Mouse (Mus musculus) right cerebral cortex, postnatal 4 days (tissue): ENCODE data around the gene Plekhh2.

ENCODE experiments used
- DNase-seq: peaks from one replicate; pipeline ENCODE4 v3.0.0-alpha.2; 2022

The Plekhh2 gene

GRCm38 (mm10) chr17:84511682-84512515 lies at the start of gene Plekhh2:
TSS of gene Plekhh2 (plus strand) at chr17:84511895.
- DNase-seq: peak; percentile 81

GRCm38 (mm10) chr17:84465753-84466608 lies 45.7 kb upstream of the Plekhh2 start, which contains the start of gene Thada:
TSS of gene Thada (minus strand) at chr17:84466205.
- peak; percentile 96 for DNase-seq

GRCm38 (mm10) chr17:84474312-84474711 lies 37.4 kb upstream of the Plekhh2 start:
- DNase-seq: no peak

GRCm38 (mm10) chr17:84477176-84477575 lies 34.5 kb upstream of the Plekhh2 start:
- DNase-seq: no peak

GRCm38 (mm10) chr17:84478276-84478675 lies 33.4 kb upstream of the Plekhh2 start:
- DNase-seq: no peak

GRCm38 (mm10) chr17:84480464-84481355 lies 31.0 kb upstream of the Plekhh2 start:
- no peak for DNase-seq

GRCm38 (mm10) chr17:84482831-84483230 lies 28.9 kb upstream of the Plekhh2 start:
- no peak for DNase-seq

GRCm38 (mm10) chr17:84483673-84484320 lies 27.9 kb upstream of the Plekhh2 start:
- no peak for DNase-seq

- no peak for DNase-seq
Observed at GRCm38 (mm10) chr17:84487415-84487814, 24.3 kb upstream of the Plekhh2 start.

- peak; percentile 35 for DNase-seq
Observed at GRCm38 (mm10) chr17:84492255-84492880, 19.3 kb upstream of the Plekhh2 start.

GRCm38 (mm10) chr17:84497026-84497425 lies 14.7 kb upstream of the Plekhh2 start:
- DNase-seq: no peak

- DNase-seq: no peak
Observed at GRCm38 (mm10) chr17:84497559-84497958, 14.1 kb upstream of the Plekhh2 start.

- no peak for DNase-seq
Observed at GRCm38 (mm10) chr17:84497972-84498604, 13.6 kb upstream of the Plekhh2 start.

- DNase-seq: no peak
Observed at GRCm38 (mm10) chr17:84498639-84499038, 13.1 kb upstream of the Plekhh2 start.

- no peak for DNase-seq
Observed at GRCm38 (mm10) chr17:84502341-84502740, 9.4 kb upstream of the Plekhh2 start.

- DNase-seq: no peak
Observed at GRCm38 (mm10) chr17:84505922-84506321, 5.8 kb upstream of the Plekhh2 start.

- DNase-seq: no peak
Observed at GRCm38 (mm10) chr17:84508736-84509135, 3.0 kb upstream of the Plekhh2 start.

- DNase-seq: peak; percentile 28
Observed at GRCm38 (mm10) chr17:84509176-84509575, 2.5 kb upstream of the Plekhh2 start.

GRCm38 (mm10) chr17:84510355-84510754 lies 1.3 kb upstream of the Plekhh2 start:
- no peak for DNase-seq

- no peak for DNase-seq
Observed at GRCm38 (mm10) chr17:84510961-84511639, 595 bp upstream of the Plekhh2 start.
